Mouse (Mus musculus) erythroid progenitor cell, adult 5-6 weeks (primary cell): ENCODE data around the gene Scrn3. TPM values are rescaled to one million over a fixed set of nuclear protein-coding genes. Genes with fewer than 3 reads are reported as not detected.
A peak's percentile ranks its signal among the peaks of the same experiment; 100 is the strongest.

Experiments
- ATAC-seq: replicated peaks from 2 replicates; pipeline ENCODE4 v1.8.0; 2016; ENCODE audit warnings: moderate number of reproducible peaks, mild to moderate bottlenecking, moderate TSS enrichment, inconsistent platforms; ENCODE audit not compliant: poor library complexity, low FRiP score, severe bottlenecking
- total RNA-seq, 2 experiments: library from RNA; stranded (forward) in 1 of 2; stranded (reverse) in 1 of 2; fragments of 150-400 nt in 1 of 2; fragments of 186-747, 209-891 nt in 1 of 2; gene quantifications; 2 replicates each; pipeline versions ENCODE4 v1.2.3 to v1.2.4; 2015 to 2017; ENCODE audit warnings: low replicate concordance in 2 of 2

The Scrn3 gene
- total RNA-seq, 2 experiments from 2014 or later = 71.3 to 108 TPM

DNA sequence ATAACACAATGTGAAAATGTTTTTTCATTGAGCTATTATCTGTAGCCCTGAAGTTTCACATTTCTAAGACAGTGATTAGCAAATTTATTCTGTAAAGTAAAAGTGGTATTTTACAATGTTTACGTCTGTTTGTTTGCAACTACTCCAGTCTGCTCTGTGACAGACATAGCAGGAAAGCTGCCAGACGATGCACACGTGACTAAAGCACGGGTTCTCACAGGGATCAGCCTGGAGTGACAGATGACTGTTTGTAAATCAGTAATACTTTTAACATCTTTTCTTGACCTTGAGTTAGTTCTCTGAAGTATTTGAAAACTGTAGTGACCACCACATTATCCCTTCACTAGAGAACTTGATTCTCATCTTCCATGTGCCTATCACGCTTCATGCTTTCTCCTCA lies 7.9 kb upstream of the Scrn3 start:
- ATAC-seq = no peak

DNA sequence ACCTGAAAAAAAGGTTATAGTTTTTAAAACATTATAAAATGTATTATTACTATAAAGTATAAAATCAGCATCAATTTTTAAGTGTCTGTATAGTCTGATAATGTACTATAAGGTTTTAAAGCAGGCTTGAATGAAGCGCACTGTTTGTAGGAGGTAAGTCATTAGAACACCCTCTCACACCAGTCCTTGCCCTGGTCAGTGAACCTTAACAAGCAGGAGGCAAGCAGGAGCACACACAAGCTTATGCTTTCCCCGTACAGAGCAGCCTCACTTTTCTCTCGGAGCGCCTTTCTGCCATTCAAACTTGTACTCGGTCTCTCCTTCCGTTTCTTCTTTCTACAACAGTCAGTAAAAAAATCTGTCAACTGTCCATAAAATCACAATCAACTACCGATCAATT lies 6.4 kb upstream of the Scrn3 start:
- no peak for ATAC-seq

DNA sequence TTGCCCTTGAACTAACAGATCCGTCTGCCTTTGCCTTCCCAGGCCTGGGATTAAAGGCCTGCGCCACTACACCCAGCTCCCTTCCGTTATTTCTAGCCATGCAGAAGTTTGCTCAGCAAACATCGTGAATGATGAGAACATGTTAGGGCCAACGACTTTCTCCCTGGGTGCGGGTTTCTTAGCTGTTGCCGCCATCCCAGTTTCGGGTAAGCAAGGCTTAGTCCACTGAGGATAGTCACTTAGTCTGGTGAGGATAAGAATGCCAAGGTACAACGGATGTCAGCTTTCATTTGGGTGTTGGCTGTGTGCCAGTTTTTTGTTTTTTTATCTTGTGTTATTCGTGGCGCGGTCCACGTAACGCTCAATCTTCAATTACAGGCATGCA lies 708 bp downstream of the Scrn3 start:
- ATAC-seq = peak; percentile 70

DNA sequence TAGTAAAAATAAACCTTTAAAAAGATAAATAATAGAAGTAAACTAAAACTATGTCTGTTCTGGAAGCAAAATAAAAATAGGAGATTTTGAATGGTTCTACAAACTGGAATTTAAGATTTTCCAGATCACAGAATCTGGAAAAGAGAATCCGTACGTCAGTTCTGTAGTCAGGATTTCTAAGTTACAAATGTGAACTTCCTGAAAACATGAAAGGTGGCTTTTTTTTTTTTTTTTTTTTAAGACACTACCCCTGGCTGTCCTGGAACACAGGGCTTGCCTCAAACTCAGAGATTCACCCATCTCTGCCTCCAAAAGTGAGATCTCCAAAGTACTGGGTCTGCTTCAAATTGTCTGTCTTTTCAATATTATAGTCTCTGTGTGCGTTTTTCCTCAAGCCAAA lies 1.9 kb downstream of the Scrn3 start:
- no peak for ATAC-seq

DNA sequence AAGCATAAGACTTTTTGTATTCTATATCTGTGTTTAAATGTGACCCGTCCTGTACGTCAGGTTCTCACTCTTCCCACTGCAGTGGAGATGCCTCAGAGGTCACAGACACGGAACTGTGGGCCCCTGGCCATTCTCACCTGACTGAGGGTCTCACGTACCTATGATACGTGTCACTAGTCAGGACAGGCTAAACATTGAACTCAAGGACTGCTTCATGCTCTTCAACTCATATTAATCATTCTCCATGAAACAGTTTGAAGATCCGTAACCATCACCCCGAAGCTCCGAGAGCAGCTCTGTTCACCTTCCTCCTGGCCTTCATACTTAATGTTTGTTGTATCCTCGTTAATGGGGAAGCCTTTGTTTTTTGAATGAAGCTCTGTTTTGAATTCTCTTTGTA lies 5.0 kb downstream of the Scrn3 start:
- no peak for ATAC-seq

DNA sequence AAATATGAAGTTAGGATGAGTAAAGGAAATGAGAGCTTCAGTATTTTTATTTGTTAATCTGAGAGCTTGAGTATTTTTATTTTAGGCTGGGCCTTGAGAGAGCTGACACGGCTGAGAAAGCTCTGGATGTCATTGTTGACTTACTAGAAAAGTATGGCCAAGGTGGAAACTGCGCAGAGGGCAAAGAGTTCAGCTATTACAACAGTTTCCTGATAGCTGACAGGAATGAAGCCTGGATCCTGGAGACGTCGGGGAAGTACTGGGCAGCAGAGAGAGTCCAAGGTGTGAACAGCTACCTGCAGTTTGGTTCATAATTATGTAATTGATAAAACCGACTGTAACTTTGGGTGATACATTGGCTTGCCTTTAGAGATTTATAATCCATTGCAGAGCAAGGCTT lies 6.8 kb downstream of the Scrn3 start:
- no peak for ATAC-seq

DNA sequence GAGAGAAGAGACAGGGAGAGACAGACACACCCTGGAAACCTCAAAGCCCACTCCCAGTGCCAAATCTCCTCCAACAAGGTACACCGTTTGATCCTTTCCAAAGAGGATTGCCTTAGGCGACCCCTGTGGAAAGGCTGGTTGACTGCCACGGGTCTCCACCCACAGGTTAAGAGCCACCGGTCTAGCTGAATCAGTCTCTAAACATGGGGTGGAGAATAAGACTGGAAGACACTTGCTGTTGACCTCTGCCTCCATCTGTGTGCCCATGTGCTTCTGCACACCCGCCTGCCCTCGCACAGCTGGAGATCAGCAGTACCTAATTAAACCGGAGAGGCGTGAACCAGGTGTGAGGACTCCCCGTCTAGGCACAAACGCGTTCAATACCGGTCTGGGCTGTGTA lies 10.6 kb downstream of the Scrn3 start:
- ATAC-seq = no peak

DNA sequence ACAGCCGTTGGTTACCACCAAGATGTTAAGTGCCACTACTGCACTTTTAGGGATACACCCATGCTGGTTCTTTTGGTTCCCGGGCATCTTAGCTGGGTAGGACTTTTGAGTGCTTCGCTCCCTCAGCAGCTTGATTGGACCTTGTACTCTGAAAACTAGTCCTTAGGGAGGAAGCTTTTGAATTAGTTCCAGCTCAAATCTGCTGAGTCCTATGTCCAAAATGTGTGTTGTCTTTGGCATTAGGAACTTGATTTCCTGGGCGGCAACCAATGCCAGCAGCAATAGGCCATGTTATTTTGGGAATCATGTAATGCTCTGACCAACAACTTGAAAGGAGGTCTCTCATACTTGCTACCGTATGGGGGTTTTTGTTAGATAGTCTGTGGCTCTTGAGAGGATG lies 13.5 kb downstream of the Scrn3 start:
- no peak for ATAC-seq

DNA sequence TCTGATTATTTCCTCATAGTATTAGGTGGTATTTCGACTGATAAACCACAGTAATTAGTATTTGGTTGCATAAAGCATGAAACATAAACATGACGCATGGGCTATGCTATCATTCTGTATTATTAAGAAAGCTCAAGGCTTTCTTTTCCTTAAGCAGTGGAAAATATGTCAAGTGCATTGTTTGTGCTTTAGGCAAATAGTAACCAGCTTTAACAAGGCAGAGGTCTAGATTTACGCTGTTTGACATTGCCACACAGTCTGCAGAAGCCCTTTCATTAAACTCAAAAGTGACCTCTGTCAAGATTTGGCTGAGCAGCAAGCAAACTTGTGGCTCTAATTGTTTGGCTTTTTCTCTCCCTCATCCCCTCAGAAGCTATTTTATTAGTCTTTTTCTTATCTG lies 23.5 kb downstream of the Scrn3 start:
- no peak for ATAC-seq

DNA sequence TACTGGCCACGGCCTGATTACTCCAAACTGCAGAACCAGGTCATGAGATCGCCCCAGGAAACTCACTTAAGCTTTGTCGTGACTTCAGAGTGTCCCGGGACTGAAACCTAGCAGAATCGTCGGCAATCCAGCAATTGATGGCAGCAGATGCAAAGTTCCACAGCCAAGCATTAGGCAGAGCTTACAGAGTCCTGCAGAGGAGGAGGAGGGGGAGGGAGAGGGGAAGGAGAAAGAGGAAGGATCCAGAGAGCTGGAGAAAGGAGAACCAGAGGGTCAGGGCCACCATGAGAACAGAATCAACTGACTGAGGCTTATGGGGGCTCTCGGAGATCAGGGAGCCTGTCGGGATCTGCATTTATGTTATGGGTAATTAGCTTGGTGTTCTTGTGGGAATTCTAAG lies 26.0 kb downstream of the Scrn3 start:
- ATAC-seq = no peak

DNA sequence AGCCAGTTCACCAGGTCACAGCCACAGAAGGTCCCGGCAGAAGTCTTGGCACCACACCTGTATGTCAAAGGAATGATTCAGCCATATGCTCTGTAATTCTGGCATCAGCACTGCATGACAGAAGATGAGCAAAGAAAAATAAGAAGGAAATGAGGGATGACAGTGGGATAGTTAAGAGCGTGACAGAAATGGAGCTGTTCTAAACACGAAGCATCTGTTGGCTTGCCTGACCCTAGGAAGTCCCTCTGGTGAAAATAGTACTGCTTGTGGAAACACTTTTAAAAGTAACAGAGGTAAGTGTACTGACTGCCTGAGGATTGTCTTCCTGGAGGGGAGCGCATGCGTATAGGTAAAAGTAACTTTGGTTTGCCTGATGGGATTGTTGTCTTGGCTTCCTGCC lies 31.3 kb downstream of the Scrn3 start:
- no peak for ATAC-seq

DNA sequence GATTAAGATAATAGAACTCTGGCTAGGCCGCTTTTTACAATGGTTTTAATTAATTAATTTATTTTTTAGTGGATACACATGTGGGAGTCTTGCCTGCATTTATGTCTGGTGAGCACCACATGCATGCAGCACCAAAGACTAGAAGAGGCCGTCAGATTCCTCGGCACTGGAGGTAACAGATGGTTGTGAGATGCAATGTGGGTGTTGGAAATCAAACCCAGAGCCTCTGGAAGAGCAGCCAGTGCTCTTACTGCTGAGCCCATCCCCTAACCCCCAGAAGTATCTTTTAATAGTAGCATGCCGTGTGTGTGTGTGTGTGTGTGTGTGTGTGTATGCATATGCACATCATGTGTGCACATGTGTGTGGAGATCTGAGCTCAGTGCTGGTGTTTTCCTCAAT lies 32.8 kb downstream of the Scrn3 start:
- no peak for ATAC-seq

DNA sequence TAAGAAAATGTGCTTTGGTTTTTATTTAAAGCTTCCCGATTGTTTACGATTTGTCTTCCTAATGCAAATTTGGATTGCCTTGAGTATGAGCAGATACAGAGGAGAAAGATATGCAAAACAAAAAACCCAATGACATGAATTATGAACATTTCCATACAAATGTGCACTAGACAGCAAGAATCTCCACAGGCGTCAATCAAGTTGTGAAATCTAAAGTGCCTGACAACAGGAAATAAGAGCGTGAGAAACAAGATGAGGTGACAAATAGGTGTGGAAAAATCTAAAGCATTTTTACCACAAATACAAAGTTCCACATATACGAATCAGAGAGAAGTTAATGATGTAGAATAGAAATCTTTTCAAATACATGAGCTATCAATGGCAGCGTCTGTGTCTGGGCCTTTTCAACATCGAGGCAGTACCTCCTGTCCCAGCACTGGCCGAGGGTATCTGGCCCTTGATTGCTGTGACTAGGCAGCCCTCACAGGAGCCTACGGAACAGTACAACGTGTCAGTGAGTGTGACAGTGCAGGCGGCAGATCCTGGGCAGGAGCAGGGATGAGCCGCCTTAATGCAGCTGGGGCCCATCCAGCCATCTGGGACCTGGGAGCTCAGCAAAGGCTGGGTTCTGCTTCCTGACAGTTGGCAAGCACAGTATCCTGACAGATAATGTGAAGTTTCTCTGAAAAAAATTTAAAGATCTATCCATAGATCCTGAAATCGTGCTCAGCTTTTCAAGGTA lies 34.1 kb downstream of the Scrn3 start:
- no peak for ATAC-seq

DNA sequence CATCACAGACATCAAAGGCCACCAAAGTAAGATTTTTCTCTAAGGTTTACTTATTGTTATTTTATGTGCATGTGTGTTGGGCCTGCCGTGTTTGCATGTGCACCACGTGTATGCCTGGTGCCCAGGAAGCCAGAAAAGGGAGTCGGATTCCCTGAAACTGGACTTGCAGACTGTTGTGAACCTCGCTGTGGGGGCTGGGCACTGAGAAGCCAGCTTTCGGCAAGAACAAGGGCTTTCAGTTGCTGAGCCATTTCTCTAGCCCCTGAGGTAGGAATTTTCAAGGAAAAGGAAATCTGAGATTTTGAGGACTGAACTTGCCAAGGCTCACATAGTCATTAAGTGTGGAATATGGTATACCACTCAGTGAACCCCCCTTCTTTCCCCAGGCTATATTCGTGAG lies 34.7 kb downstream of the Scrn3 start:
- ATAC-seq = no peak

DNA sequence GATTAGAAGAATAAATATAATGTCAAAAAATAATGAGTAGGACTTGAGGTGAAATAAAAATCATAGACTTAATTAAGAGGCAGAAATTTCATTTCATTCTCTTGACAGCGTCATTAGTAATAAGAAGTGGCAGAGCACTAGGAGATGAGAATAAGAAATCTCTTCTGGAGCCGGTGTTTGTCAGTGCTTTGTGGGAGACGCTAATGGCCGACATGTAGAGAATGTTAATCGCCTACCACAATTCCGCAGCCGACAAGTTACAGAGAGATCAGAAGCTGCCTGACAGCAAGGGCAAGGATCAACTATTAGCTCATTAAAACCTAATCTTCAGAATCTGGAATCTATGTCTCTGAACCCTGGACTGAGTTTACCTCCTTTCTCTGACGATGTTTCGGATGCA lies 35.4 kb downstream of the Scrn3 start:
- ATAC-seq = no peak

DNA sequence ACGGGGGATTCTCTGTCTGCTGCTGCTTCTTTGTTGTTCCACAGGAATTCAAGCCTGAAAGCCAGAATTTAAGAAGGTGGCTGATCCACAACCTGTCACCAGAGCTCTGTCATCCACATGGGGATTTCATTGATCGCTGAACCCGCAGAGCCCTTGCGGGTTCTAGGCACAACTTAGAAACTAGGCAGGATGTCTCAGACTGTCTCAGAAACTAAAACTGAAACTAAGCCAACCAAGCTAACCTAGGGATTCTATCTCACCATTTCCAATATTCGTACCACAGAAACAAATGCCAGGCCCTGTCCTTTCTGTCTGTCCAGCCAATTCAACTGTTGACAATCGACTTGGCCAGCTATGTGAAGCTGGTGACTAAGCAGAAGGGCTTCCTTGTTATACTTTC lies 35.8 kb downstream of the Scrn3 start:
- ATAC-seq = no peak

DNA sequence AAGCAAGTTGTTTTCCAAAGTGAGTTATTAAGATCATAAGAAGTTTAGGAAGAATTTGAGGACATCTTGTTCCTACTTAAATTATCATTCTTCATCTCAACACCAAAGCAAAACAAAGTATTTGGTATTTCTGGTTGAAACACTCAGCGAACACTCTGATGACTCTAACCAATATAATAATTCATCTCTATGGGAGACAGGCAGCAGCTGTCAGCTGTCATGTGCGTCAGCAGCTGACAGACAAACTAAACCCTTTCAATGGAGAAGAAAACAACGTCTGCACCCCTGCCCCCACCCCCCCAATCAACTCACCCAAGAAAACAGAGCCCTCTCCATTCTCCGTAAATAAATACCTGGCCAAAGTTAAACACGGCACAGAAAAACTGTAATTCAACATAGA lies 39.1 kb downstream of the Scrn3 start:
- no peak for ATAC-seq

DNA sequence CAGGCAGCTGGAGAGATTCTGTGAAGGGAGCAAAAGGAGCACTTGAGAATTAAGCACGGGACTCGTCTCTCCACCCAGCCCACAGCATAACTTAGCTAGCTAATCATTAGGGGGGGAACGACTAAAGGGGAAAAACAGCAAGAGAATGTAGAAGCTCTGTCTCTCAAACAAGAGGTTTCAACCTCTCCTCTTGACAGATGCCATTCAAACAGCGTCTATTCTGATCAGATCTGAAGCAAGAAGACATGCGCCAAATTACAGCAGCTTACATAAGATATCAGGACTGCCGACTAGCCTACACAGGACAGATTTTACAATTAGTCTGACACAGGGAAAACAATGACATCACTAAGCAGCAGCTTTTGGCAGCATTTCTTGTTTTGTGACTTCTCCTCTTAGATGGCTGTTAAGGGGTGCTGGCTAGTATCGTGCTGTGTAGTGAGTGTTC lies 39.5 kb downstream of the Scrn3 start:
- no peak for ATAC-seq

DNA sequence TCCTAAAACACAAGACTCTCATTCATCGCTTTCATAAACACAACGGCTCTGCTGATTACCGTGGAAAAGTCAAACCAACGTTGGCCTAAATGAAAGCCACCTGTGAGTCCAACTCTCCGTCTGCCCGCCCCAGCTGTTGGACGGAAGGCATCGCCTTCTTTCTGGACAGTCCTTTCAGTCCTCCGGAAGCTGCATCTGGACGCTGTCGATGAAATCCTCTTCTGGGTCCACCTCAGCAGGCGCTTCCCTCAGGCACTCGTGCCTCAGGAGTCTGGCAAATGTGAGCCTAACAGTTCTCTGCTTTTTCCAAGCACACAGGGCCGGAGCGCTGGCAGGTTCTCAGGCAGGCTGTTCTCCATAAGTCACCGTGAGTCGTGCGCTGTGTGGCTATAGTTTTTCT lies 44.6 kb downstream of the Scrn3 start:
- ATAC-seq = no peak

DNA sequence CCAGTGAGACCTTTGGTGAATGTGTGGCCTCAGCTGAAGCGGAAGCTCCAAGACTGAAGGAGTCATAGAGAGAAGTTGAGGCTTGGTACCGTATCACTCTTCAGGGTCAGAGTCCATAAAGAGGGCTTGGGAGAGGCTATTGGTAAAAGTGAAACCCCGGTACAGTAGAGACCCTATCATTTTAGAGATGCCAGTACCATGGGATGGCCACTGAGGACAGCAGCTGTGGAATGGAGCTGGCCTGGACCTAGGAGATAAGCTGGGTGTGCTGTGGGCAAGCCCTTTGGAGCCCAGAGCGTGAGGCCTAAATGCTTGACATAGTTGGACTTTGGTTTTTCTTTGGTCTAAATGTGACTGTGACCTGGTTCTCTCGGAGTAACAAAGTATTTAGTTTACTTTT lies 47.5 kb downstream of the Scrn3 start:
- peak; percentile 99 for ATAC-seq

DNA sequence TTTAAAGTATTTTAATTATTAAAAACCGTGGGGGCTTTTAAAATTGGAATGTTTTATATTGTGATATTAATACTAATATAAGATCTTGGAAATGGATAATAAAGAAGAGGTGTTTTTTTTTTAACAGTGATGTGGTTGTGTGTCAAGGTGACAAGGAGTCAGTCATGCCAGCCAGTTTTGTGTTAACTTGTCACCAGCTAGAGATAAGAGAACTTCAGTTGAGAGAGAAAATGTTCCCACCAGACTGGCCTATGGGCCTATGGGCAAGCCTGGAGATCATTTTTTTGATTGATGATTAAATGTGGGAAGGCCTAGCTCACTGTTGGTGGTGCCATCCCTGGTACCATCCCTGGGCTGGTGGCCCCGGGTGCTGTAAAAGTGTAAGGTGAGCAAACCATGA lies 48.1 kb downstream of the Scrn3 start:
- ATAC-seq = peak; percentile 44

DNA sequence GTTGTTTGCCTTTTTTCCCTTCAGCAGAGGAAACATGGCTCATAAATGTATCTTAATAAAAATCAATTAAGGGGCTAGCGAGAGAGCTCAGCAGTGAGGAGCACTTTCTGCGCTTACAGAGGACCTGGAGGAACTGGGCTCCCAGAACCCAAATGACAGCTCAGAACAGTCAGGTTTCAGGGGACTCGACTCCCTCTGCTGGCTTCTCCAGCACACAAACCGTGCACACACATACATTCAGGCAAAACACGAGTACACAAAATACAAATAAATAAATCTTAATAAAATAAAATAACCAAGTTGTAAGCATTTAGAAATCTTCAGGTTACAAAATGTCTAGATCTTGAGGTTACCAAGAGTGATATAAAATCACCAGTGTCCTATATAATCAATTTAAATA lies 51.0 kb downstream of the Scrn3 start:
- no peak for ATAC-seq
